Mouse (Mus musculus) forebrain, embryonic 15.5 days (tissue): ENCODE results near the gene Srp68. TPM values are rescaled to one million over a fixed set of nuclear protein-coding genes. Genes with fewer than 3 reads are reported as not detected.

Source experiments
- ATAC-seq: fragments of 200-750 bp; cut with Nextera tagmentation; replicated peaks from 2 replicates; pipeline ENCODE4 v1.8.0; 2017; ENCODE audit warnings: mild to moderate bottlenecking, moderate TSS enrichment, moderate library complexity
- H3K27ac ChIP-seq: fragments of 300-500 bp; sonication (generic); replicated peaks from 2 replicates; pipeline ENCODE4 v1.5.1; 2015; ENCODE audit warnings: mild to moderate bottlenecking, inconsistent platforms
- H3K27me3 ChIP-seq: fragments of 300-500 bp; sonication (generic); 2 replicates; pipeline ENCODE4 v1.6.1; 2015; ENCODE audit warnings: inconsistent platforms
- H3K36me3 ChIP-seq: fragments of 300-500 bp; sonication (generic); 2 replicates; pipeline ENCODE4 v1.6.1; 2015; ENCODE audit warnings: mild to moderate bottlenecking, inconsistent platforms
- H3K4me1 ChIP-seq: fragments of 300-500 bp; sonication (generic); 2 replicates; pipeline ENCODE4 v1.6.1; 2015; ENCODE audit warnings: inconsistent platforms
- H3K4me2 ChIP-seq: fragments of 300-500 bp; sonication (generic); replicated peaks from 2 replicates; pipeline ENCODE4 v1.6.1; 2015; ENCODE audit warnings: mild to moderate bottlenecking, inconsistent platforms
- H3K4me3 ChIP-seq: fragments of 300-500 bp; sonication (generic); 2 replicates; pipeline ENCODE4 v1.5.1; 2015; ENCODE audit warnings: mild to moderate bottlenecking, inconsistent platforms
- H3K9ac ChIP-seq: fragments of 300-500 bp; sonication (generic); replicated peaks from 2 replicates; pipeline ENCODE4 v1.6.1; 2015; ENCODE audit warnings: mild to moderate bottlenecking, inconsistent platforms
- H3K9me3 ChIP-seq: fragments of 300-500 bp; sonication (generic); 2 replicates; pipeline ENCODE4 v1.6.1; 2016; ENCODE audit warnings: inconsistent platforms
- WGBS: fragments of 180-500 bp; shearing (Covaris S2); methylation state at CpG from one replicate; pipeline ENCODE4 v1.1.7; 2015; ENCODE audit warnings: mixed read lengths; 5-methylcytosine and 5-hydroxymethylcytosine counted together
- polyA plus RNA-seq: library from polyadenylated mRNA; unstranded; fragments of >200 nt; fragmentation: Nextera tagmentation; extraction: Ambion mirVana; gene quantifications from 2 replicates; pipeline ENCODE4 v1.2.1, GENCODE M21; 2015

Gene Srp68
- polyA plus RNA-seq, 1 experiment from 2014 or later: 68.9 TPM

GRCm38 (mm10) chr11:116298221-116298620, 24.2 kb upstream of the Srp68 start:
- Histone ChIP-seq H3K36me3 (peaks cover 74% of the 10 kb centered on the region), H3K4me2 (no peak overlapping the region), H3K9me3 (no peaks in the 10 kb centered on the region), H3K4me3 (no peak overlapping the region), H3K27ac (no peak overlapping the region), H3K4me1 (no peaks in the 10 kb centered on the region), H3K9ac (no peak overlapping the region), H3K27me3 (no peaks in the 10 kb centered on the region)
- ATAC-seq: no peak
- 85% methylated on average over 11 of the region's 11 CpGs for WGBS

- no peaks in the 10 kb centered on the region for H3K27me3 ChIP-seq
- peaks cover 75% of the 10 kb centered on the region for H3K36me3 ChIP-seq
- no peak overlapping the region for H3K4me3 ChIP-seq
- H3K4me2 ChIP-seq: no peak overlapping the region
- H3K4me1 ChIP-seq: no peaks in the 10 kb centered on the region
- no peaks in the 10 kb centered on the region for H3K9me3 ChIP-seq
- H3K9ac ChIP-seq: no peak overlapping the region
- no peak overlapping the region for H3K27ac ChIP-seq
- ATAC-seq: no peak
- 81% methylated on average over 3 of the region's 3 CpGs for WGBS
Observed at GRCm38 (mm10) chr11:116297017-116297416, 23.0 kb upstream of the Srp68 start.

GRCm38 (mm10) chr11:116296191-116296734, 22.2 kb upstream of the Srp68 start:
- Histone ChIP-seq H3K9ac (no peak overlapping the region), H3K4me3 (no peak overlapping the region), H3K4me1 (no peaks in the 10 kb centered on the region), H3K36me3 (peaks cover 73% of the 10 kb centered on the region), H3K4me2 (no peak overlapping the region), H3K9me3 (no peaks in the 10 kb centered on the region), H3K27ac (no peak overlapping the region), H3K27me3 (no peaks in the 10 kb centered on the region)
- 91% methylated on average over 8 of the region's 8 CpGs for WGBS
- ATAC-seq: no peak

GRCm38 (mm10) chr11:116294319-116294718, 20.3 kb upstream of the Srp68 start:
- no peak overlapping the region for H3K4me2 ChIP-seq
- 0 out of 2 replicates have a peak, but pooled peaks have one; percentile 37 for ATAC-seq
- no peak overlapping the region for H3K4me3 ChIP-seq
- no peaks in the 10 kb centered on the region for H3K9me3 ChIP-seq
- no peak overlapping the region for H3K27ac ChIP-seq
- 33% methylated on average over 5 of the region's 5 CpGs for WGBS
- peaks cover 72% of the 10 kb centered on the region for H3K36me3 ChIP-seq
- H3K9ac ChIP-seq: no peak overlapping the region
- no peaks in the 10 kb centered on the region for H3K4me1 ChIP-seq
- H3K27me3 ChIP-seq: no peaks in the 10 kb centered on the region

- Histone ChIP-seq H3K27me3 (no peaks in the 10 kb centered on the region), H3K4me2 (no peak overlapping the region), H3K9me3 (no peaks in the 10 kb centered on the region), H3K36me3 (peaks cover 72% of the 10 kb centered on the region), H3K4me3 (no peak overlapping the region), H3K4me1 (no peaks in the 10 kb centered on the region), H3K9ac (no peak overlapping the region), H3K27ac (no peak overlapping the region)
- no peak; the same call in 1 of the 2 replicates for ATAC-seq
- 84% methylated on average over 12 of the region's 12 CpGs for WGBS
Observed at GRCm38 (mm10) chr11:116293538-116294137, 19.6 kb upstream of the Srp68 start.

- no peak overlapping the region for H3K9ac ChIP-seq
- no peaks in the 10 kb centered on the region for H3K9me3 ChIP-seq
- H3K27me3 ChIP-seq: no peaks in the 10 kb centered on the region
- no peak overlapping the region for H3K27ac ChIP-seq
- peaks cover 77% of the 10 kb centered on the region for H3K36me3 ChIP-seq
- no peak overlapping the region for H3K4me3 ChIP-seq
- 92% methylated on average over 13 of the region's 13 CpGs for WGBS
- no peaks in the 10 kb centered on the region for H3K4me1 ChIP-seq
- ATAC-seq: no peak
- H3K4me2 ChIP-seq: no peak overlapping the region
Observed at GRCm38 (mm10) chr11:116292401-116292800, 18.4 kb upstream of the Srp68 start.

GRCm38 (mm10) chr11:116290556-116290955, 16.5 kb upstream of the Srp68 start:
- Histone ChIP-seq H3K9ac (no peak overlapping the region), H3K4me3 (no peak overlapping the region), H3K4me1 (no peaks in the 10 kb centered on the region), H3K9me3 (no peaks in the 10 kb centered on the region), H3K27me3 (no peaks in the 10 kb centered on the region), H3K4me2 (no peak overlapping the region), H3K27ac (no peak overlapping the region), H3K36me3 (peaks cover 68% of the 10 kb centered on the region)
- 75% methylated on average over 8 of the region's 8 CpGs for WGBS
- no peak for ATAC-seq

- Histone ChIP-seq H3K4me1 (peaks cover 7% of the 10 kb centered on the region; the same call in 1 of the 2 replicates), H3K4me2 (no peak overlapping the region), H3K27ac (no peak overlapping the region), H3K9ac (no peak overlapping the region), H3K36me3 (peaks cover 45% of the 10 kb centered on the region), H3K4me3 (no peak overlapping the region), H3K27me3 (peaks cover 27% of the 10 kb centered on the region), H3K9me3 (no peaks in the 10 kb centered on the region)
- no peak for ATAC-seq
- 79% methylated on average over 5 of the region's 5 CpGs for WGBS
Observed at GRCm38 (mm10) chr11:116287351-116287750, 13.3 kb upstream of the Srp68 start.

- WGBS: 69% methylated on average over 7 of the region's 7 CpGs
- Histone ChIP-seq H3K9ac (no peak overlapping the region), H3K27me3 (peaks cover 42% of the 10 kb centered on the region), H3K4me2 (no peak overlapping the region), H3K4me3 (no peak overlapping the region), H3K4me1 (peaks cover 20% of the 10 kb centered on the region), H3K27ac (no peak overlapping the region), H3K36me3 (peaks cover 34% of the 10 kb centered on the region), H3K9me3 (no peaks in the 10 kb centered on the region)
- ATAC-seq: no peak
Observed at GRCm38 (mm10) chr11:116285770-116286191, 11.8 kb upstream of the Srp68 start.

- Histone ChIP-seq H3K27ac (no peak overlapping the region), H3K9me3 (no peaks in the 10 kb centered on the region), H3K4me1 (peaks cover 20% of the 10 kb centered on the region), H3K4me3 (no peak overlapping the region), H3K4me2 (no peak overlapping the region), H3K27me3 (peaks cover 55% of the 10 kb centered on the region), H3K9ac (no peak overlapping the region), H3K36me3 (peaks cover 18% of the 10 kb centered on the region)
- WGBS: 64% methylated on average over 6 of the region's 6 CpGs
- no peak for ATAC-seq
Observed at GRCm38 (mm10) chr11:116283982-116284381, 10.0 kb upstream of the Srp68 start.

GRCm38 (mm10) chr11:116282912-116283521, 9.0 kb upstream of the Srp68 start:
- no peak overlapping the region for H3K4me3 ChIP-seq
- H3K9me3 ChIP-seq: no peaks in the 10 kb centered on the region
- peaks cover 55% of the 10 kb centered on the region for H3K27me3 ChIP-seq
- peaks cover 20% of the 10 kb centered on the region for H3K4me1 ChIP-seq
- peaks cover 8% of the 10 kb centered on the region for H3K36me3 ChIP-seq
- no peak overlapping the region for H3K4me2 ChIP-seq
- 9% methylated on average over 48 of the region's 48 CpGs for WGBS
- no peak overlapping the region for H3K9ac ChIP-seq
- no peak overlapping the region for H3K27ac ChIP-seq
- ATAC-seq: no peak

- Histone ChIP-seq H3K4me2 (no peak overlapping the region), H3K9me3 (no peaks in the 10 kb centered on the region), H3K36me3 (no peaks in the 10 kb centered on the region), H3K27ac (no peak overlapping the region), H3K27me3 (peaks cover 55% of the 10 kb centered on the region), H3K4me3 (0 out of 2 replicates have a peak overlapping the region, but pooled peaks have one; percentile 31), H3K9ac (no peak overlapping the region), H3K4me1 (peaks cover 20% of the 10 kb centered on the region)
- ATAC-seq: no peak
- WGBS: 0% methylated on average over 11 of the region's 11 CpGs
Observed at GRCm38 (mm10) chr11:116282089-116282488, 8.1 kb upstream of the Srp68 start.
